In genomic region chr11:82387711-82388341, GRCm38 (mm10) we compare ENCODE assay signal across 8 mouse cellular contexts. TPM values are rescaled to one million over a fixed set of nuclear protein-coding genes. Genes with fewer than 3 reads are reported as not detected.
DNase-seq lines count a peak whose midpoint lies in the region; ATAC-seq and TF ChIP-seq lines count a peak whose summit lies in the region.

No protein-coding gene starts in this region.

- H3K9ac ChIP-seq in lung, postnatal 0 days (replicated peaks; ENCODE audit: low read depth): no peak overlapping the region
- peak overlapping the region; percentile 65 for H3K9ac ChIP-seq in forebrain, embryonic 16.5 days (replicated peaks; ENCODE audit: low read depth, low read length)
- H3K9ac ChIP-seq in liver, embryonic 12.5 days: no peak overlapping the region
- H3K9ac ChIP-seq in stomach, embryonic 14.5 days (replicated peaks; ENCODE audit: low read depth, low read length): no peak overlapping the region

- 1% methylated on average over 47 of the region's 47 CpGs for WGBS in lung, postnatal 0 days
- WGBS in forebrain, embryonic 16.5 days: under 1% methylated on average over 47 of the region's 47 CpGs
- 4% methylated on average over 47 of the region's 47 CpGs for WGBS in liver, embryonic 12.5 days (ENCODE audit: insufficient replicate concordance)
- 1% methylated on average over 47 of the region's 47 CpGs for WGBS in stomach, embryonic 14.5 days

- peak overlapping the region; percentile 35 for H3K4me3 ChIP-seq in lung, postnatal 0 days (ENCODE audit: low read depth, low read length)
- H3K4me3 ChIP-seq in forebrain, embryonic 16.5 days (replicated peaks; ENCODE audit: low read length): peak overlapping the region; percentile 66
- peak overlapping the region; percentile 43 for H3K4me3 ChIP-seq in liver, embryonic 12.5 days
- H3K4me3 ChIP-seq in stomach, embryonic 14.5 days (ENCODE audit: low read depth, low read length): peak overlapping the region; percentile 51

- no peaks in the 10 kb centered on the region for H3K9me3 ChIP-seq in lung, postnatal 0 days (ENCODE audit: low read length)
- no peaks in the 10 kb centered on the region for H3K9me3 ChIP-seq in forebrain, embryonic 16.5 days (ENCODE audit: control insufficient read depth, low read length)
- no peaks in the 10 kb centered on the region for H3K9me3 ChIP-seq in liver, embryonic 12.5 days (replicated peaks)
- no peaks in the 10 kb centered on the region for H3K9me3 ChIP-seq in stomach, embryonic 14.5 days (ENCODE audit: control insufficient read depth, low read depth, low read length)

- H3K4me2 ChIP-seq in lung, postnatal 0 days (replicated peaks; ENCODE audit: low read depth, low read length): peak overlapping the region; percentile 61
- H3K4me2 ChIP-seq in forebrain, embryonic 16.5 days (ENCODE audit: low read length): peak overlapping the region; percentile 99
- H3K4me2 ChIP-seq in liver, embryonic 12.5 days: peak overlapping the region; percentile 62
- H3K4me2 ChIP-seq in stomach, embryonic 14.5 days (replicated peaks; ENCODE audit: low read depth, low read length): peak overlapping the region; percentile 88

- DNase-seq in cerebellum, adult 9-10 months: no peak
- no peak for DNase-seq in lung, postnatal 0 days (ENCODE audit: low spot score)
- no peak for DNase-seq in lung, postnatal 36 days
- DNase-seq in ovary, postnatal 14 days (ENCODE audit: low spot score): no peak

- no peak for TF ChIP-seq EP300 in lung, postnatal 0 days (IDR thresholded peaks at IDR 0.05)

- H3K4me1 ChIP-seq in lung, postnatal 0 days (ENCODE audit: insufficient read depth, low read depth, low read length): no peaks in the 10 kb centered on the region
- H3K4me1 ChIP-seq in forebrain, embryonic 16.5 days (replicated peaks; ENCODE audit: control insufficient read depth, insufficient read depth, low read length): peaks cover 28% of the 10 kb centered on the region
- H3K4me1 ChIP-seq in liver, embryonic 12.5 days: 0 out of 2 replicates have a peak, but pooled peaks cover 5% of the 10 kb centered on the region
- peaks cover 17% of the 10 kb centered on the region; the same call in 1 of the 2 replicates for H3K4me1 ChIP-seq in stomach, embryonic 14.5 days (ENCODE audit: control insufficient read depth, insufficient read depth, low read length)

- no peak for TF ChIP-seq CTCF in lung, postnatal 0 days (IDR thresholded peaks at IDR 0.05)

- H3K27me3 ChIP-seq in lung, postnatal 0 days (replicated peaks; ENCODE audit: insufficient read depth, low read length): peaks cover 58% of the 10 kb centered on the region
- H3K27me3 ChIP-seq in forebrain, embryonic 16.5 days (replicated peaks; ENCODE audit: control insufficient read depth, insufficient read depth, low read length): peaks cover 27% of the 10 kb centered on the region
- H3K27me3 ChIP-seq in liver, embryonic 12.5 days (replicated peaks): peaks cover 94% of the 10 kb centered on the region
- H3K27me3 ChIP-seq in stomach, embryonic 14.5 days (ENCODE audit: control insufficient read depth, insufficient read depth, low read length): peaks cover 54% of the 10 kb centered on the region

- H3K27ac ChIP-seq in lung, postnatal 0 days (ENCODE audit: low read length): no peak overlapping the region
- H3K27ac ChIP-seq in forebrain, embryonic 16.5 days (ENCODE audit: low read length): no peak overlapping the region
- no peak overlapping the region for H3K27ac ChIP-seq in liver, embryonic 12.5 days
- H3K27ac ChIP-seq in stomach, embryonic 14.5 days (ENCODE audit: low read length): no peak overlapping the region

- no peaks in the 10 kb centered on the region for H3K36me3 ChIP-seq in lung, postnatal 0 days (ENCODE audit: insufficient read depth, low read length)
- no peaks in the 10 kb centered on the region for H3K36me3 ChIP-seq in forebrain, embryonic 16.5 days (ENCODE audit: control insufficient read depth, insufficient read depth)
- no peaks in the 10 kb centered on the region for H3K36me3 ChIP-seq in liver, embryonic 12.5 days
- no peaks in the 10 kb centered on the region for H3K36me3 ChIP-seq in stomach, embryonic 14.5 days (ENCODE audit: control insufficient read depth, insufficient read depth, low read length)

- 0 out of 2 replicates have a peak, but pooled peaks have one; percentile 15 for ATAC-seq in cerebellum, adult (ENCODE audit: insufficient number of reproducible peaks, low FRiP score, low TSS enrichment)
- ATAC-seq in lung, postnatal 0 days: no peak
- no peak; the same call in 1 of the 2 replicates for ATAC-seq in forebrain, embryonic 16.5 days
- no peak for ATAC-seq in liver, embryonic 12.5 days
- no peak for ATAC-seq in stomach, embryonic 14.5 days (ENCODE audit: insufficient number of reproducible peaks, insufficient read depth, low FRiP score, low read depth)

RNA-seq across cellular contexts. Expression of gene Tmem132e, which starts 0.9 kb away (rescaled TPM):
- 0.04 TPM in 1 of 2 replicates, not detected in the other for polyA plus RNA-seq in lung, postnatal 0 days (2015; fragmentation: Nextera tagmentation; extraction: Ambion mirVana)
- 0.82 and 1.4 TPM in 2 replicates for polyA plus RNA-seq in forebrain, embryonic 16.5 days (2015; fragmentation: Nextera tagmentation; extraction: Ambion mirVana)
- polyA plus RNA-seq in liver, embryonic 12.5 days (2016; fragmentation: Nextera tagmentation; extraction: Ambion mirVana): 0.26 and 0.52 TPM in 2 replicates
- polyA plus RNA-seq in stomach, embryonic 14.5 days (2014; fragmentation: Nextera tagmentation; extraction: Ambion mirVana): 0.55 and 0.57 TPM in 2 replicates
